ENCODE assay signal across 12 mouse cellular contexts in the genomic region with DNA sequence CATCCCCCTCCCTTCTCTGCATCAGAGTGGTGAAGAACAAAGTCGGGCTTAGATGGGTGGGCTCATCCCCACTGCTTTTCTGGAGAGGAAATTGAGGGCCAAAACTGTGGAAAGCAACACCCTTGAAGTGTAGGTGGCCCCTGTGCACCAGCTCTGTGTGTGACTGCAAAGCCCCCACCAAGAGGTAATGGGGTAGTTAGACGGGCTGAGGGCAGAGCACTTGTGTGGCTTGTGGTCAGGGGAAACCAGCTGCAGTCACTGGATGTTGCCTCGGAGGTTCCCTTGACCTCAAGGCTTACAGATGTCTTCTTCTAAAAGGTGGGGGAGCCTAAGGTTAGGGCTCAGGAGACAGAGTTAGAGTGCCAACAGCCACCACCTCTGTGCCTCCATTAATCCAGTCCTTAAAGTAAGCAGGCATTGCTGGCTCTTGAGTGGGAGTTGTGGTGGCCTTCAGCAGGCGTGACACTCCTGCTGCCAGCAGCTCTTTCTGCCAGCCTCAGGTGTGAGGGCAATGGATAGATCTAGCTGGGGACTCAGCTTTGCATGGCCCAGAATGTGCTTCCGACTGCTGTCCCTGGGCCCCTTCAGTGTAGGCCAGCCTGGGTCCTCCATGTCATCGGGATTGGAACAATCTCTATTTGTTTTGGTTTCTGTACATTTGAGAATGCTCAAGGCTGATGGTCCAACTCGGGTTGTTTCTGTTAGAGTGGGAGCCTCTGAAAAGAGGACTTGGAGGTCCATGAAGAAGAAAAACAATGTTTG. TPM values are rescaled to one million over a fixed set of nuclear protein-coding genes. Genes with fewer than 3 reads are reported as not detected.
DNase-seq lines count a peak whose midpoint lies in the region; ATAC-seq and TF ChIP-seq lines count a peak whose summit lies in the region.
"Had no signal": no experiment of that assay in that cellular context is flagged by ENCODE, and none has a peak within 500 bp of the region (broad histone marks: within the 10 kb centered on the region; RNA-seq: fewer than 3 reads in every experiment).

No protein-coding gene starts in this region.

- H3K36me3 ChIP-seq in intestine, postnatal 0 days (ENCODE audit: control insufficient read depth, insufficient read depth): peaks cover 68% of the 10 kb centered on the region
- peaks cover 40% of the 10 kb centered on the region for H3K36me3 ChIP-seq in intestine, embryonic 15.5 days
- peaks cover 31% of the 10 kb centered on the region for H3K36me3 ChIP-seq in spleen, adult 2 months (ENCODE audit: control insufficient read depth, insufficient read depth, low read length)
- H3K36me3 ChIP-seq in heart, embryonic 16.5 days (ENCODE audit: control insufficient read depth, insufficient read depth): peaks cover 46% of the 10 kb centered on the region

- 0 out of 2 replicates have a peak, but pooled peaks cover under 1% of the 10 kb centered on the region for H3K4me1 ChIP-seq in intestine, postnatal 0 days (replicated peaks; ENCODE audit: control insufficient read depth, insufficient read depth, low read length)
- 0 out of 2 replicates have a peak, but pooled peaks cover under 1% of the 10 kb centered on the region for H3K4me1 ChIP-seq in intestine, embryonic 15.5 days (replicated peaks)
- H3K4me1 ChIP-seq in spleen, adult 2 months (ENCODE audit: control insufficient read depth, insufficient read depth, insufficient read length): peaks cover 29% of the 10 kb centered on the region; the same call in 1 of the 2 replicates
- peaks cover 36% of the 10 kb centered on the region for H3K4me1 ChIP-seq in heart, embryonic 16.5 days (ENCODE audit: control insufficient read depth, insufficient read depth, low read length)

- intact Hi-C loops in gastrocnemius, postnatal 36 days (cut with DNase I): no loop called here

- H3K27me3 ChIP-seq in intestine, postnatal 0 days (replicated peaks; ENCODE audit: control insufficient read depth, insufficient read depth, low read length): no peaks in the 10 kb centered on the region
- H3K27me3 ChIP-seq in intestine, embryonic 15.5 days (replicated peaks): no peaks in the 10 kb centered on the region
- no peaks in the 10 kb centered on the region for H3K27me3 ChIP-seq in spleen, adult 2 months (ENCODE audit: control insufficient read depth, insufficient read depth, low read length)
- no peaks in the 10 kb centered on the region for H3K27me3 ChIP-seq in heart, embryonic 16.5 days (ENCODE audit: control insufficient read depth, insufficient read depth, low read length)
- H3K27me3 ChIP-seq: forebrain, embryonic 13.5 days; neural tube, embryonic 13.5 days had no signal

- H3K4me3 ChIP-seq in intestine, postnatal 0 days (ENCODE audit: low read depth, low read length): no peak overlapping the region
- H3K4me3 ChIP-seq in intestine, embryonic 15.5 days (replicated peaks): no peak overlapping the region
- no peak overlapping the region for H3K4me3 ChIP-seq in spleen, adult 2 months (ENCODE audit: extremely low read depth, insufficient read depth, insufficient read length)
- no peak overlapping the region for H3K4me3 ChIP-seq in heart, embryonic 16.5 days (ENCODE audit: low read length)
- H3K4me3 ChIP-seq: forebrain, embryonic 13.5 days; neural tube, embryonic 13.5 days had no signal

- no peaks in the 10 kb centered on the region for H3K9me3 ChIP-seq in intestine, postnatal 0 days (ENCODE audit: control insufficient read depth)
- H3K9me3 ChIP-seq in intestine, embryonic 15.5 days: no peaks in the 10 kb centered on the region
- no peaks in the 10 kb centered on the region for H3K9me3 ChIP-seq in heart, embryonic 16.5 days (replicated peaks; ENCODE audit: control insufficient read depth, low read length)
- H3K9me3 ChIP-seq: forebrain, embryonic 13.5 days; neural tube, embryonic 13.5 days had no signal

- no peak overlapping the region for H3K4me2 ChIP-seq in intestine, postnatal 0 days (replicated peaks; ENCODE audit: low read depth)
- H3K4me2 ChIP-seq in intestine, embryonic 15.5 days (replicated peaks): no peak overlapping the region
- H3K4me2 ChIP-seq in heart, embryonic 16.5 days (ENCODE audit: low read depth, low read length): peak overlapping the region; percentile 14
- H3K4me2 ChIP-seq: forebrain, embryonic 13.5 days; neural tube, embryonic 13.5 days had no signal

- no peak for ATAC-seq in intestine, postnatal 0 days
- ATAC-seq in intestine, embryonic 15.5 days: no peak
- ATAC-seq in heart, embryonic 16.5 days (replicated peaks; ENCODE audit: extremely low read depth, insufficient read depth, low FRiP score): no peak
- ATAC-seq: forebrain, embryonic 13.5 days had no signal

- H3K27ac ChIP-seq in intestine, postnatal 0 days (ENCODE audit: low read depth, low read length): no peak overlapping the region; the same call in 1 of the 2 replicates
- no peak overlapping the region for H3K27ac ChIP-seq in intestine, embryonic 15.5 days
- H3K27ac ChIP-seq in spleen, adult 2 months (ENCODE audit: insufficient read depth, low read length): peak overlapping the region; percentile 62
- peak overlapping the region; percentile 70 for H3K27ac ChIP-seq in heart, embryonic 16.5 days (ENCODE audit: low read length)
- H3K27ac ChIP-seq: forebrain, embryonic 13.5 days; neural tube, embryonic 13.5 days had no signal

- WGBS in intestine, postnatal 0 days: 77% methylated on average over 7 of the region's 7 CpGs
- WGBS in intestine, embryonic 15.5 days: 80% methylated on average over 7 of the region's 7 CpGs
- 35% methylated on average over 7 of the region's 7 CpGs for WGBS in spleen, adult 2 months
- 67% methylated on average over 7 of the region's 7 CpGs for WGBS in heart, embryonic 16.5 days

- DNase-seq in spleen, adult 2 months (ENCODE audit: low read depth in 1 of 2, low spot score in 2 of 2): no peak
- DNase-seq in spleen, postnatal 10 days (ENCODE audit: low spot score in 2 of 2): no peak
- no peak for DNase-seq in adrenal gland, postnatal 14 days
- no peak for DNase-seq in gastrocnemius, postnatal 36 days
- DNase-seq: left cerebral cortex, postnatal 4 days had no signal

- no peak for TF ChIP-seq CTCF in intestine, postnatal 0 days (IDR thresholded peaks at IDR 0.05; ENCODE audit: low read depth)
- no peak for TF ChIP-seq CTCF in spleen, adult 2 months (IDR thresholded peaks at IDR 0.05; ENCODE audit: extremely low read depth, insufficient read depth, insufficient read length, insufficient replicate concordance)

- H3K9ac ChIP-seq in intestine, postnatal 0 days (ENCODE audit: low read depth, low read length): 0 out of 2 replicates have a peak overlapping the region, but pooled peaks have one; percentile 17
- H3K9ac ChIP-seq in intestine, embryonic 15.5 days: no peak overlapping the region
- no peak overlapping the region for H3K9ac ChIP-seq in heart, embryonic 16.5 days (ENCODE audit: low read length)
- H3K9ac ChIP-seq: forebrain, embryonic 13.5 days; neural tube, embryonic 13.5 days had no signal

- no peak for TF ChIP-seq POLR2A in spleen, adult 2 months (IDR thresholded peaks at IDR 0.05; ENCODE audit: low read depth, low read length)

RNA-seq across cellular contexts. Expression of gene Phyhd1, which starts 8.1 kb away (rescaled TPM):
- polyA plus RNA-seq in intestine, postnatal 0 days (2015; fragmentation: Nextera tagmentation; extraction: Ambion mirVana): 3.1 and 3.7 TPM in 2 replicates
- 9.8 and 11.5 TPM in 2 replicates for polyA plus RNA-seq in intestine, embryonic 15.5 days (2015; fragmentation: Nextera tagmentation; extraction: Ambion mirVana)
- polyA plus RNA-seq in spleen, adult 2 months (2012; rRNA removed): 18.1 and 24.1 TPM in 2 replicates
- 9.4 and 13.1 TPM in 2 replicates for polyA plus RNA-seq in heart, embryonic 16.5 days (2015; fragmentation: Nextera tagmentation; extraction: Ambion mirVana)
- total RNA-seq in adrenal gland, postnatal 14 days (2021): 19.8 and 20.4 TPM in 2 replicates
- total RNA-seq in gastrocnemius, postnatal 36 days (2021): 10 to 100 TPM; 18.6 to 20.1 TPM

RNA-seq across cellular contexts. Expression of gene Gm28035, which starts 17.5 kb away (rescaled TPM):
- polyA plus RNA-seq in intestine, postnatal 0 days (2015; fragmentation: Nextera tagmentation; extraction: Ambion mirVana): 0.03 and 0.04 TPM in 2 replicates
- 0.21 and 0.29 TPM in 2 replicates for polyA plus RNA-seq in intestine, embryonic 15.5 days (2015; fragmentation: Nextera tagmentation; extraction: Ambion mirVana)
- 6.0 and 9.6 TPM in 2 replicates for polyA plus RNA-seq in spleen, adult 2 months (2012; rRNA removed)
- 0.22 and 0.40 TPM in 2 replicates for polyA plus RNA-seq in heart, embryonic 16.5 days (2015; fragmentation: Nextera tagmentation; extraction: Ambion mirVana)
- 0.63 and 1.7 TPM in 2 replicates for total RNA-seq in adrenal gland, postnatal 14 days (2021)
- total RNA-seq in gastrocnemius, postnatal 36 days (2021): 1 to 10 TPM in 1 of 2 experiments, under 1 TPM in 1; 0.99 to 2.0 TPM

RNA-seq across cellular contexts. Expression of gene Lrrc8a, which starts 20.4 kb away (rescaled TPM):
- polyA plus RNA-seq in intestine, postnatal 0 days (2015; fragmentation: Nextera tagmentation; extraction: Ambion mirVana): 40.4 and 40.5 TPM in 2 replicates
- polyA plus RNA-seq in intestine, embryonic 15.5 days (2015; fragmentation: Nextera tagmentation; extraction: Ambion mirVana): 37.0 and 37.7 TPM in 2 replicates
- polyA plus RNA-seq in spleen, adult 2 months (2012; rRNA removed): 22.1 and 25.6 TPM in 2 replicates
- polyA plus RNA-seq in heart, embryonic 16.5 days (2015; fragmentation: Nextera tagmentation; extraction: Ambion mirVana): 39.4 and 42.6 TPM in 2 replicates
- 57.7 and 60.3 TPM in 2 replicates for total RNA-seq in adrenal gland, postnatal 14 days (2021)
- total RNA-seq in gastrocnemius, postnatal 36 days (2021): 10 to 100 TPM; 18.5 to 19.8 TPM

RNA-seq across cellular contexts. Expression of gene Gm28038, which starts 23.0 kb away (rescaled TPM):
- polyA plus RNA-seq in intestine, postnatal 0 days (2015; fragmentation: Nextera tagmentation; extraction: Ambion mirVana): not detected in 2 replicates
- not detected in 2 replicates for polyA plus RNA-seq in intestine, embryonic 15.5 days (2015; fragmentation: Nextera tagmentation; extraction: Ambion mirVana)
- polyA plus RNA-seq in spleen, adult 2 months (2012; rRNA removed): not detected in 2 replicates
- not detected in 2 replicates for polyA plus RNA-seq in heart, embryonic 16.5 days (2015; fragmentation: Nextera tagmentation; extraction: Ambion mirVana)
- not detected in 2 replicates for total RNA-seq in adrenal gland, postnatal 14 days (2021)
- total RNA-seq in gastrocnemius, postnatal 36 days (2021): not detected
- total RNA-seq: left cerebral cortex, postnatal 4 days had no signal
- polyA plus RNA-seq: forebrain, embryonic 13.5 days; gonadal fat pad, adult 2 months; neural tube, embryonic 13.5 days; testis, adult 2 months had no signal

RNA-seq across cellular contexts. Expression of gene Dolk, which starts 28.3 kb away (rescaled TPM):
- polyA plus RNA-seq in intestine, postnatal 0 days (2015; fragmentation: Nextera tagmentation; extraction: Ambion mirVana): 23.7 and 24.7 TPM in 2 replicates
- 28.8 and 34.4 TPM in 2 replicates for polyA plus RNA-seq in intestine, embryonic 15.5 days (2015; fragmentation: Nextera tagmentation; extraction: Ambion mirVana)
- polyA plus RNA-seq in spleen, adult 2 months (2012; rRNA removed): 11.0 and 11.6 TPM in 2 replicates
- polyA plus RNA-seq in heart, embryonic 16.5 days (2015; fragmentation: Nextera tagmentation; extraction: Ambion mirVana): 31.8 and 33.0 TPM in 2 replicates
- 46.2 and 48.1 TPM in 2 replicates for total RNA-seq in adrenal gland, postnatal 14 days (2021)
- total RNA-seq in gastrocnemius, postnatal 36 days (2021): 10 to 100 TPM; 20.9 to 21.2 TPM

Comparison
In these comparisons a context has a peak if more than half of its experiments do, and no peak if none do; other contexts are left out.
1. H3K27ac ChIP-seq: peak in spleen, adult 2 months (single experiment) and heart, embryonic 16.5 days (single experiment); none in intestine, postnatal 0 days (single experiment) and intestine, embryonic 15.5 days (single experiment).